Mouse (Mus musculus) neural tube, embryonic 14.5 days (tissue): ENCODE data around the gene Ces2b. TPM values are rescaled to one million over a fixed set of nuclear protein-coding genes. Genes with fewer than 3 reads are reported as not detected.

Experiments
- ATAC-seq: fragments of 200-750 bp; cut with Nextera tagmentation; 2 replicates; pipeline ENCODE4 v1.8.0; 2017; ENCODE audit warnings: low read depth, mild to moderate bottlenecking, moderate TSS enrichment, moderate library complexity
- H3K27ac ChIP-seq: fragments of 300-500 bp; sonication (generic); 2 replicates; pipeline ENCODE4 v1.5.1; 2014; ENCODE audit warnings: low read depth, mild to moderate bottlenecking, control low read depth, low read length, moderate library complexity, mixed read lengths
- H3K27me3 ChIP-seq: fragments of 300-500 bp; sonication (generic); 2 replicates; pipeline ENCODE4 v1.6.1; 2014; ENCODE audit warnings: low read length; ENCODE audit not compliant: control insufficient read depth, insufficient read depth
- H3K36me3 ChIP-seq: fragments of 300-500 bp; sonication (generic); 2 replicates; pipeline ENCODE4 v1.6.1; 2014; ENCODE audit warnings: low read length, mixed read lengths; ENCODE audit not compliant: control insufficient read depth, insufficient read depth
- H3K4me1 ChIP-seq: fragments of 300-500 bp; sonication (generic); 2 replicates; pipeline ENCODE4 v1.6.1; 2014; ENCODE audit warnings: low read length; ENCODE audit not compliant: control insufficient read depth, insufficient read depth
- H3K4me2 ChIP-seq: fragments of 300-500 bp; sonication (generic); 2 replicates; pipeline ENCODE4 v1.6.1; 2014; ENCODE audit warnings: mild to moderate bottlenecking, low read depth, low read length, control low read depth
- H3K4me3 ChIP-seq: fragments of 300-500 bp; sonication (generic); 2 replicates; pipeline ENCODE4 v1.5.1; 2014; ENCODE audit warnings: low read depth, low read length, control low read depth, mixed read lengths
- H3K9ac ChIP-seq: fragments of 300-500 bp; sonication (generic); replicated peaks from 2 replicates; pipeline ENCODE4 v1.6.1; 2014; ENCODE audit warnings: low read depth, mild to moderate bottlenecking, control low read depth, low read length, mixed read lengths
- H3K9me3 ChIP-seq: fragments of 300-500 bp; sonication (generic); 2 replicates; pipeline ENCODE4 v1.6.1; 2016; ENCODE audit warnings: low read length; ENCODE audit not compliant: control insufficient read depth
- WGBS: fragments of 180-500 bp; shearing (Covaris S2); extraction: QIAGEN DNeasy Blood & Tissue Kit; methylation state at CpG from one replicate; pipeline ENCODE4 v1.1.7; 2014; 5-methylcytosine and 5-hydroxymethylcytosine counted together
- polyA plus RNA-seq: library from polyadenylated mRNA; unstranded; fragments of >200 nt; fragmentation: Nextera tagmentation; extraction: Ambion mirVana; gene quantifications from 2 replicates; pipeline ENCODE4 v1.2.1, GENCODE M21; 2014

Ces2b gene
- polyA plus RNA-seq = 0.07 and 0.18 TPM in 2 replicates

DNA sequence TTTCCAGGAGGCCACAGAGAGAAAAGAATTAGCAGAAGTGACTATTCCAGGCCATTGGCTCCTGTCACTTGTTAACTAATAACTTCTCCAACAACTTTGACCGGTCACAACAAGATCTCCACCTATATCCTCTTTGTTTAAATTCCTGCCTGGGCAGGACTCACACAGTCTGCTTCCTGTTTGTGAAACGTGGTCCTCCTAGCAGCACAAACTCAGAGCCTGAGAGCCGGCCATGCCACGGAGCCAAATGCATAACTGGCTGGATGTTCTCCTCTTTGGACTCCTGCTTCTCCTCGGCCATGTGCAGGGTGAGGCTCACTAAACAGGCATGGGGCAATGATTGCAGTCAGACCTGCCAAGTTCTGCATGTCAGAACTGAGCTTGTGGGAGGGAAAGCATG is at the start of gene Ces2b:
TSS of gene Ces2b (plus strand) at position 133 of the 400 bp plus-strand sequence.
- no peak for ATAC-seq
- no peaks in the 10 kb centered on the region for H3K4me1 ChIP-seq
- H3K36me3 ChIP-seq = no peaks in the 10 kb centered on the region
- no peak within 1 kb of the TSS for H3K9ac ChIP-seq
- no peak within 1 kb of the TSS for H3K4me2 ChIP-seq
- H3K27me3 ChIP-seq = no peaks in the 10 kb centered on the region
- H3K9me3 ChIP-seq = no peaks in the 10 kb centered on the region
- 74% methylated on average over 5 of the region's 5 CpGs for WGBS
- no peak within 1 kb of the TSS for H3K27ac ChIP-seq
- H3K4me3 ChIP-seq = no peak within 1 kb of the TSS

DNA sequence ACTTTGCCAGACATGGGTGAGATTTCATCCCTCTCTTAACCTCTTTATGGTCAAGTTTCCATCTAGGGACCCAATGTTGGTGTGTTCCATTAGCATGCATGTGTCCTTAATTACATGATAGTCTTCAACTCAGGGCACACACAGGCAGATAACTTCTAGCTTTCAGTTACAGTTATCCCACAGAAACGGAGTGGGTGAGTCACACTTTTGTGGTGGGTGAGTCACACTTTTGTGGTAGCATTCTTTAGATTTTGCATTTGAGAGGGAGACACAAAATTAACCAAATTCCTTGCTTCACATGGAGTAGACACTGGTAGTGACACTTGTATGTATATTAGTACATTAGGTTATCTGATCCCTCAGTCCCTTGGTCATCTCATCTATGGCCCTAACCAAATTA is 44.3 kb upstream of the Ces2b start:
- Histone ChIP-seq H3K27me3 (no peaks in the 10 kb centered on the region), H3K9ac (no peak overlapping the region), H3K36me3 (no peaks in the 10 kb centered on the region), H3K4me2 (no peak overlapping the region), H3K4me1 (no peaks in the 10 kb centered on the region), H3K9me3 (no peaks in the 10 kb centered on the region), H3K27ac (no peak overlapping the region), H3K4me3 (no peak overlapping the region)
- WGBS = 74% methylated on average over 1 of the region's 1 CpGs
- ATAC-seq = no peak

DNA sequence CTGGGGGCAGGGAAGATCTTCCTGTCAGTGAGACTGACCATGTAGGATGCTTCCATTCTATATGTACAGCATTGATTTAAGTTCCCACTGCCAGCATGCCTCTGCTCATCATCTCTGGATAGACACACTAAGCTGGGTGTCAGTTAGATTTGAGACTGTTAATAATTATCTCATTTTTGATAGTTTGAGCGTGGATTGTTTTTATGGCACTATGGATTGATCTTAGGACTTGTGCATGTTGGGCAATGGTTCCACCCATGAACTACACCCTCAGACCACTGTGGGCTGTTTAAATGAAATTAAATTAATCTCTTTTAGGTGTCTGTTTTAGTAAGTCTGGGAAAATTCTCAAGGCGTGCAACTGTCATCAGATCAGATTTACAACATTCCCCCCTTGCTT is 42.4 kb upstream of the Ces2b start:
- no peak overlapping the region for H3K4me3 ChIP-seq
- H3K9ac ChIP-seq = no peak overlapping the region
- no peaks in the 10 kb centered on the region for H3K27me3 ChIP-seq
- H3K4me2 ChIP-seq = no peak overlapping the region
- no peaks in the 10 kb centered on the region for H3K9me3 ChIP-seq
- H3K27ac ChIP-seq = no peak overlapping the region
- WGBS = 89% methylated on average over 2 of the region's 2 CpGs
- H3K36me3 ChIP-seq = no peaks in the 10 kb centered on the region
- H3K4me1 ChIP-seq = no peaks in the 10 kb centered on the region
- ATAC-seq = no peak

DNA sequence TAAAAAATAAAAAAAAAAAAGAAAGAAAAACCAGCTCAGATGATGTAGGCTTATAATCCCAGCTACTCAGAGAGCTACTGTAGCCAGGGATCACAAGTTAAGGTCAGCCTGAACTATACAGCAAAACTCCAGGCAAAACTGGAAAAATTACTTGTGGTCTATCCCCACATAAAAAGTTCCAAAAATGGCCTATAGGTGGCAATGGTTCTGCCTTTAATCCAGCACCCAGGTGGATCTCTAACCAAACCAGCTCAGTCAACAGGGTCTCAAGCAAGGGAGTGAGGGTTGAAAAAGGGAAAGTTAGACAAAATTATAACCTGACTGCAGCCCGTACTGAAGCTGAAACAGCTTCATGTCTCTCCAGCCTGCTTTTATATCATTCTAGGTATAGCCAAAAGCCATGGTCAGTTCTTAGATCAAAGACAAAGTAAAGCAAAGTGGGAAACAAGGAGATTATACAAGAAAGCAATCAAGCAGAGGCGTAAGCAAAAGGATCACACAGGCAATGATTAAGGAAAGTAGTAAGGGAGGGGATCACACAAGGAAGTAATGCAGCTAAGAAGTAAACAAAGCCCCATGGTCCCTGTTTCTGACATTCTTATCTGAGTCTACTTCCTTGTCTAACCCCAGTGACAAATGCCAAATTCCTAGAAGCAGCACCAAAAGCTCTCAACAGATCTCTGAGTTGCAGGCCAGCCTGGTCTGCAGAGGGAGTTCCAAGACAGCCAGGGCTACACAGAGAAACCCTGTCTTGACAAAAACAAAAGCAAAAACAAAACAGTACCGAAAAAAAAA is 41.3 kb upstream of the Ces2b start:
- 77% methylated on average over 3 of the region's 3 CpGs for WGBS
- H3K4me2 ChIP-seq = no peak overlapping the region
- no peak overlapping the region for H3K4me3 ChIP-seq
- ATAC-seq = no peak
- no peaks in the 10 kb centered on the region for H3K27me3 ChIP-seq
- no peak overlapping the region for H3K9ac ChIP-seq
- H3K4me1 ChIP-seq = no peaks in the 10 kb centered on the region
- H3K36me3 ChIP-seq = no peaks in the 10 kb centered on the region
- H3K27ac ChIP-seq = no peak overlapping the region
- H3K9me3 ChIP-seq = no peaks in the 10 kb centered on the region

DNA sequence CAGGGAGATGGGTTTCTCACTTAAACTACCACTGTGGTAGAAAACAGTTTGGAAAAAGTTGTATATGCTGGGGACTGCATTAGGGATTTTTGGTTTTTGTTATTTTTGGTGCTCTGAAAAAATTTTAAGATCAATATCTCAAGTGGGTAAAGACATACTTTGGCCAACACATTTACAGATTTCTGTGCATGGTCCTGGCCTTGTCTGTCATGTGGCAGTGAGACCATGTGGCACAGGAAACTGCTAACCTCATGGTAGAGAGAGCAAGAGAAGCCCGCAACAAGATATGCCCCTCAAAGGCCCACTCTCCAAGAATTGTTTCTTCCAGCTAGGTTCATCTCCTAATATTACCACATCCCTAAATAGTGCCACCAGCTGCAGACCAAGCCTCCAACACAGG is 32.0 kb upstream of the Ces2b start:
- H3K4me3 ChIP-seq = no peak overlapping the region
- no peaks in the 10 kb centered on the region for H3K36me3 ChIP-seq
- no peak overlapping the region for H3K9ac ChIP-seq
- no peak for ATAC-seq
- 97% methylated on average over 1 of the region's 1 CpGs for WGBS
- H3K4me1 ChIP-seq = no peaks in the 10 kb centered on the region
- H3K27me3 ChIP-seq = no peaks in the 10 kb centered on the region
- no peak overlapping the region for H3K27ac ChIP-seq
- no peaks in the 10 kb centered on the region for H3K9me3 ChIP-seq
- H3K4me2 ChIP-seq = no peak overlapping the region

DNA sequence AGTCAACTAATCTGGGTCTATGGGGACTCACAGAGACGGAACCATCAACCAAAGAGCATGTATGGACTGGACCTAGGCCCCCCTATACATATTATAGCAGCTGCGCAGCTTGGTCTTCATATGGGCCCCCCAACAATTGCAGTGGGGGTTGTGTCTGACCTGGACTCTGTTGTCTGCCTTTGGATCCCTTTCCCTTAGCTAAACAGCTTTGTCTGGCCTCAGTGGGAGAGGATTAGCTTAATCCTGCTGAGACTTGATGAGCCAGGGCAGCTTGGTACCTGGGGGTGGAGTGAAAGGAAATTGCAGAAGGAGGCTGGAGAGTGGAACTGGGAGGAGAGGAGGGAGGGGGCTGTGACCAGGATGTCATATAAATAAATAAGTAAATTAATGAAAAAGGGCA is 25.2 kb upstream of the Ces2b start:
- no peaks in the 10 kb centered on the region for H3K4me1 ChIP-seq
- no peaks in the 10 kb centered on the region for H3K36me3 ChIP-seq
- ATAC-seq = no peak
- H3K4me2 ChIP-seq = no peak overlapping the region
- 45% methylated on average over 2 of the region's 2 CpGs for WGBS
- H3K27ac ChIP-seq = no peak overlapping the region
- H3K4me3 ChIP-seq = no peak overlapping the region
- no peak overlapping the region for H3K9ac ChIP-seq
- no peaks in the 10 kb centered on the region for H3K9me3 ChIP-seq
- no peaks in the 10 kb centered on the region for H3K27me3 ChIP-seq

DNA sequence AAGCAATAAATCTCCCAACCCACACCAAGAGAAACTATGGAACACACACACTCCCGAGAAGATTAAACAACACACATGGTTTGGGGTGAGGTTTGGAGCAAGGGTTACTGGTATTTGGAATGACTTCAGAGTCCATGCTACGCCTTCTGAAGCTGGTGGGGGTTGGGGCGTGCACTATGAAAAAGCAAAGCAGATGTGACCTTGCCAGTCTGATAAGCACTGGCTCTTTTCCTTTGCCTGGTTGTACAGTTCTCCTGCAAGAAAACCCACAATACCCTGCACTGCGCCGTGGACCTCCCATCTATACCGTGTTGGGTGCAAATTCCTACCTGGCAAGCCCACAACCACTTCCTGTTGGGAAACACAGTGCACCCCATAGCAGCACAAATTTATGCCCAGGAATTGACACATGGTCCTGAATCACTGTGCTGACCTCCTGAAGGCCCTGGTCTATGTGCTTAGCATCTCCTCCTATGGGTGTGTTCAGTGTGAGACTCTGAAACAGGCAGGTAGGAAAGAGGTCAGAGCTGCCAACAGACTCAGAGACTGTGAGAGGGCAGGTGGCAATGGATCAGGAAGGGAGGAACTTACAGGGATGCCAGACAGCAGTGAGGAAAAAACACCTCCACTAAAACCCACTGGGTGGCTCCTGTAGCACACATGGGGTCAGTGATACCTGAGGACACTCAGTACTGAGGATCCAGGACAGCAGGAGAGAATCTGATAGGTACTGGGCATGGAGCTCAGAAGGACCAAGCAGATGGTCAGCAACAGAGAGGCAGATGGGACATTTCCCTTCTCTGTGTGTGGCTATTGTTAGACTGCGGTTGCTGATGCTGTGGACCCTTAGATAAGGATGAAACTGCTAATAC is 22.6 kb upstream of the Ces2b start:
- no peaks in the 10 kb centered on the region for H3K36me3 ChIP-seq
- H3K27me3 ChIP-seq = no peaks in the 10 kb centered on the region
- 93% methylated on average over 7 of the region's 7 CpGs for WGBS
- H3K4me2 ChIP-seq = no peak overlapping the region
- H3K4me1 ChIP-seq = no peaks in the 10 kb centered on the region
- no peak overlapping the region for H3K9ac ChIP-seq
- no peaks in the 10 kb centered on the region for H3K9me3 ChIP-seq
- ATAC-seq = no peak
- H3K4me3 ChIP-seq = no peak overlapping the region
- H3K27ac ChIP-seq = no peak overlapping the region

DNA sequence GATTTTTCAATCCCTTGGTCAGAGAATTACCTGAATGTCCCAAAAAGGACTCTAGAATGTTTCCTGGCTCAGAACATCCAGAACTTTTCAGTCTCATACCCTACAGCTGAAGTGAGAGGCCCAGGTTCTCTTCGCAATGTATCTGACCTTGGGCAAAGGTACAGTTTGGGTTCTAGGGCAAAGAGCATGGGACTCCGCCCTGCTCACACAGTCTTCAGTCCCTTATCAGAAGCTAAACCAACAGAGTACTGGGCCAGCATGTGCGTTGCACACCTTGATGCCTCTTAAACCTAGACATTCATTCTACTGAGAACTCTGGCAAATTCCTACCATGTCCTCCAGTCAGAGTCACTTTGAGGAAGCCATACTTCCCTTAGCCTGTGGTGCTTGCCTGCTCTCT is 21.9 kb upstream of the Ces2b start:
- ATAC-seq = no peak
- no peak overlapping the region for H3K9ac ChIP-seq
- H3K4me3 ChIP-seq = no peak overlapping the region
- no peaks in the 10 kb centered on the region for H3K9me3 ChIP-seq
- 90% methylated on average over 3 of the region's 3 CpGs for WGBS
- no peaks in the 10 kb centered on the region for H3K27me3 ChIP-seq
- H3K4me2 ChIP-seq = no peak overlapping the region
- no peaks in the 10 kb centered on the region for H3K4me1 ChIP-seq
- H3K36me3 ChIP-seq = no peaks in the 10 kb centered on the region
- no peak overlapping the region for H3K27ac ChIP-seq

DNA sequence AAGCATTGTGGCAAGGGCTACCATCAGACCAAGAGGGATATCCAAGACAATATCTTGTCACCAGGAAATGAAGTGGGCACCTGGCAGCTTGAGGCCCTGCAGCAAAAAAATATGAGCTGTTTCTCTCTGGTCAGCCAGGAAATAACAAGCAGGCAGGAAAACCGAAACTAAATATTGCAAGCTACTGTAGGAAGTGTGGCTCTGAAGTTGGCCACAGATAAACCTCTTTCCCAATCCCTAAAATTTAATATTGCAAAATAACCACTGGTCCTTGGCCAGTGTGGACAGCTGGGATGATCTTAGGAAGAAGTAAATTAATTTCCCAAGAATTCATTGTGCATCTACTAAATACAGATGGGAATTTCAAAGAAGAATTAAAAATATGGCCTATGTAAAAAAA is 4.5 kb upstream of the Ces2b start:
- Histone ChIP-seq H3K4me1 (no peaks in the 10 kb centered on the region), H3K27me3 (no peaks in the 10 kb centered on the region), H3K27ac (no peak overlapping the region), H3K4me2 (no peak overlapping the region), H3K9me3 (no peaks in the 10 kb centered on the region), H3K9ac (no peak overlapping the region), H3K36me3 (no peaks in the 10 kb centered on the region), H3K4me3 (no peak overlapping the region)
- no peak for ATAC-seq
- WGBS = 89% methylated on average over 1 of the region's 1 CpGs
